Mouse (Mus musculus): ENCODE measurements around the gene Cacna1a. TPM values are rescaled to one million over a fixed set of nuclear protein-coding genes. Genes with fewer than 3 reads are reported as not detected.

Gene Cacna1a
- polyA plus RNA-seq, 1 experiment from 2014 or later = 8.3 TPM

- Histone ChIP-seq H3K9me3 (replicated peaks) (no peaks in the 10 kb centered on the region), H3K4me1 (replicated peaks) (peaks cover 10% of the 10 kb centered on the region), H3K4me2 (no peak overlapping the region), H3K9ac (no peak overlapping the region), H3K27me3 (no peaks in the 10 kb centered on the region), H3K4me3 (no peak overlapping the region), H3K27ac (no peak overlapping the region), H3K36me3 (no peaks in the 10 kb centered on the region)
- 63% methylated on average over 13 of the region's 13 CpGs for WGBS
- ATAC-seq (replicated peaks; ENCODE audit: insufficient number of reproducible peaks, insufficient read depth, low FRiP score, low read depth) = no peak
Observed at GRCm38 (mm10) chr8:84511621-84512020, 123.4 kb downstream of the Cacna1a start.

- Histone ChIP-seq H3K9me3 (replicated peaks) (no peaks in the 10 kb centered on the region), H3K4me2 (no peak overlapping the region), H3K36me3 (no peaks in the 10 kb centered on the region), H3K27me3 (no peaks in the 10 kb centered on the region), H3K27ac (no peak overlapping the region), H3K9ac (no peak overlapping the region), H3K4me3 (no peak overlapping the region), H3K4me1 (replicated peaks) (no peaks in the 10 kb centered on the region)
- 5% methylated on average over 2 of the region's 2 CpGs for WGBS
- no peak for ATAC-seq (replicated peaks; ENCODE audit: insufficient number of reproducible peaks, insufficient read depth, low FRiP score, low read depth)
Observed at GRCm38 (mm10) chr8:84513765-84514164, 125.5 kb downstream of the Cacna1a start.

GRCm38 (mm10) chr8:84518180-84518579 is 129.9 kb downstream of the Cacna1a start:
- Histone ChIP-seq H3K27ac (no peak overlapping the region), H3K9ac (no peak overlapping the region), H3K4me3 (no peak overlapping the region), H3K4me1 (replicated peaks) (peaks cover 14% of the 10 kb centered on the region), H3K36me3 (no peaks in the 10 kb centered on the region), H3K9me3 (replicated peaks) (no peaks in the 10 kb centered on the region), H3K27me3 (no peaks in the 10 kb centered on the region), H3K4me2 (no peak overlapping the region)
- WGBS = 75% methylated on average over 2 of the region's 2 CpGs
- no peak for ATAC-seq (replicated peaks; ENCODE audit: insufficient number of reproducible peaks, insufficient read depth, low FRiP score, low read depth)

GRCm38 (mm10) chr8:84518720-84519119 is 130.5 kb downstream of the Cacna1a start:
- no peak overlapping the region for H3K4me2 ChIP-seq
- no peak overlapping the region for H3K27ac ChIP-seq
- H3K9ac ChIP-seq = no peak overlapping the region
- H3K27me3 ChIP-seq = no peaks in the 10 kb centered on the region
- H3K4me1 ChIP-seq (replicated peaks) = peaks cover 14% of the 10 kb centered on the region
- no peak for ATAC-seq (replicated peaks; ENCODE audit: insufficient number of reproducible peaks, insufficient read depth, low FRiP score, low read depth)
- no peaks in the 10 kb centered on the region for H3K9me3 ChIP-seq (replicated peaks)
- no peak overlapping the region for H3K4me3 ChIP-seq
- H3K36me3 ChIP-seq = no peaks in the 10 kb centered on the region
- WGBS = 84% methylated on average over 6 of the region's 6 CpGs

- H3K4me1 ChIP-seq (replicated peaks) = peaks cover 14% of the 10 kb centered on the region
- no peak overlapping the region for H3K4me3 ChIP-seq
- no peaks in the 10 kb centered on the region for H3K36me3 ChIP-seq
- H3K27me3 ChIP-seq = no peaks in the 10 kb centered on the region
- peak overlapping the region; percentile 44 for H3K27ac ChIP-seq
- 31% methylated on average over 17 of the region's 17 CpGs for WGBS
- H3K4me2 ChIP-seq = peak overlapping the region; percentile 46
- no peak; the same call in 1 of the 2 replicates for ATAC-seq (replicated peaks; ENCODE audit: insufficient number of reproducible peaks, insufficient read depth, low FRiP score, low read depth)
- H3K9ac ChIP-seq = no peak overlapping the region
- no peaks in the 10 kb centered on the region for H3K9me3 ChIP-seq (replicated peaks)
Observed at GRCm38 (mm10) chr8:84519767-84520626, 131.8 kb downstream of the Cacna1a start.

GRCm38 (mm10) chr8:84520999-84521398 is 132.8 kb downstream of the Cacna1a start:
- Histone ChIP-seq H3K4me1 (replicated peaks) (peaks cover 14% of the 10 kb centered on the region), H3K4me2 (no peak overlapping the region), H3K9me3 (replicated peaks) (no peaks in the 10 kb centered on the region), H3K27me3 (no peaks in the 10 kb centered on the region), H3K9ac (no peak overlapping the region), H3K27ac (no peak overlapping the region), H3K4me3 (no peak overlapping the region), H3K36me3 (no peaks in the 10 kb centered on the region)
- ATAC-seq (replicated peaks; ENCODE audit: insufficient number of reproducible peaks, insufficient read depth, low FRiP score, low read depth) = no peak
- 63% methylated on average over 2 of the region's 2 CpGs for WGBS

- WGBS = 82% methylated on average over 7 of the region's 7 CpGs
- ATAC-seq (replicated peaks; ENCODE audit: insufficient number of reproducible peaks, insufficient read depth, low FRiP score, low read depth) = no peak
- no peaks in the 10 kb centered on the region for H3K9me3 ChIP-seq (replicated peaks)
- no peak overlapping the region for H3K4me2 ChIP-seq
- H3K27ac ChIP-seq = no peak overlapping the region
- no peak overlapping the region for H3K9ac ChIP-seq
- H3K36me3 ChIP-seq = no peaks in the 10 kb centered on the region
- H3K4me1 ChIP-seq (replicated peaks) = peaks cover 4% of the 10 kb centered on the region; the same call in 1 of the 2 replicates
- H3K4me3 ChIP-seq = no peak overlapping the region
- H3K27me3 ChIP-seq = no peaks in the 10 kb centered on the region
Observed at GRCm38 (mm10) chr8:84528036-84528435, 139.8 kb downstream of the Cacna1a start.

GRCm38 (mm10) chr8:84529548-84529947 is 141.3 kb downstream of the Cacna1a start:
- H3K27ac ChIP-seq = no peak overlapping the region
- no peak for ATAC-seq (replicated peaks; ENCODE audit: insufficient number of reproducible peaks, insufficient read depth, low FRiP score, low read depth)
- peaks cover 4% of the 10 kb centered on the region; the same call in 1 of the 2 replicates for H3K4me1 ChIP-seq (replicated peaks)
- H3K36me3 ChIP-seq = no peaks in the 10 kb centered on the region
- no peak overlapping the region for H3K9ac ChIP-seq
- H3K9me3 ChIP-seq (replicated peaks) = no peaks in the 10 kb centered on the region
- no peak overlapping the region for H3K4me2 ChIP-seq
- 42% methylated on average over 4 of the region's 4 CpGs for WGBS
- no peak overlapping the region for H3K4me3 ChIP-seq
- no peaks in the 10 kb centered on the region for H3K27me3 ChIP-seq

- H3K27me3 ChIP-seq = no peaks in the 10 kb centered on the region
- no peak for ATAC-seq (replicated peaks; ENCODE audit: insufficient number of reproducible peaks, insufficient read depth, low FRiP score, low read depth)
- no peak overlapping the region for H3K27ac ChIP-seq
- no peak overlapping the region for H3K9ac ChIP-seq
- peaks cover 4% of the 10 kb centered on the region; the same call in 1 of the 2 replicates for H3K4me1 ChIP-seq (replicated peaks)
- H3K36me3 ChIP-seq = no peaks in the 10 kb centered on the region
- no peak overlapping the region for H3K4me2 ChIP-seq
- H3K9me3 ChIP-seq (replicated peaks) = no peaks in the 10 kb centered on the region
- WGBS = 84% methylated on average over 1 of the region's 1 CpGs
- H3K4me3 ChIP-seq = no peak overlapping the region
Observed at GRCm38 (mm10) chr8:84532725-84533124, 144.5 kb downstream of the Cacna1a start.

- H3K4me2 ChIP-seq = no peak overlapping the region
- no peak for ATAC-seq (replicated peaks; ENCODE audit: insufficient number of reproducible peaks, insufficient read depth, low FRiP score, low read depth)
- H3K9ac ChIP-seq = no peak overlapping the region
- WGBS = 70% methylated on average over 4 of the region's 4 CpGs
- no peaks in the 10 kb centered on the region for H3K27me3 ChIP-seq
- H3K36me3 ChIP-seq = no peaks in the 10 kb centered on the region
- H3K4me3 ChIP-seq = no peak overlapping the region
- no peak overlapping the region for H3K27ac ChIP-seq
- no peaks in the 10 kb centered on the region for H3K9me3 ChIP-seq (replicated peaks)
- peaks cover 4% of the 10 kb centered on the region; the same call in 1 of the 2 replicates for H3K4me1 ChIP-seq (replicated peaks)
Observed at GRCm38 (mm10) chr8:84533341-84533740, 145.1 kb downstream of the Cacna1a start.

GRCm38 (mm10) chr8:84536917-84537316 is 148.7 kb downstream of the Cacna1a start:
- Histone ChIP-seq H3K36me3 (no peaks in the 10 kb centered on the region), H3K27ac (no peak overlapping the region), H3K27me3 (no peaks in the 10 kb centered on the region), H3K4me1 (replicated peaks) (no peaks in the 10 kb centered on the region), H3K9ac (no peak overlapping the region), H3K4me3 (no peak overlapping the region), H3K4me2 (no peak overlapping the region), H3K9me3 (replicated peaks) (no peaks in the 10 kb centered on the region)
- no peak for ATAC-seq (replicated peaks; ENCODE audit: insufficient number of reproducible peaks, insufficient read depth, low FRiP score, low read depth)
- WGBS = 76% methylated on average over 5 of the region's 5 CpGs

GRCm38 (mm10) chr8:84539376-84539775 is 151.1 kb downstream of the Cacna1a start:
- H3K27ac ChIP-seq = no peak overlapping the region
- H3K4me3 ChIP-seq = no peak overlapping the region
- WGBS = 47% methylated on average over 6 of the region's 6 CpGs
- ATAC-seq (replicated peaks; ENCODE audit: insufficient number of reproducible peaks, insufficient read depth, low FRiP score, low read depth) = no peak
- no peaks in the 10 kb centered on the region for H3K9me3 ChIP-seq (replicated peaks)
- no peaks in the 10 kb centered on the region for H3K27me3 ChIP-seq
- H3K36me3 ChIP-seq = no peaks in the 10 kb centered on the region
- H3K9ac ChIP-seq = no peak overlapping the region
- no peaks in the 10 kb centered on the region for H3K4me1 ChIP-seq (replicated peaks)
- H3K4me2 ChIP-seq = no peak overlapping the region
